Mouse (Mus musculus) liver, embryonic 11.5 days (tissue): Measurements from ENCODE around the gene Ciart. TPM values are rescaled to one million over a fixed set of nuclear protein-coding genes. Genes with fewer than 3 reads are reported as not detected.
A peak's percentile ranks its signal among the peaks of the same experiment; 100 is the strongest.
"Not testable (repeated sequence)": the region's sequence is repeated elsewhere in the genome, so short reads cannot be mapped to it uniquely, and the experiment has no call there.

ENCODE experiments used
- ATAC-seq: fragments of 200-750 bp; cut with Nextera tagmentation; replicated peaks from 2 replicates; pipeline ENCODE4 v1.8.0; 2017; ENCODE audit warnings: moderate number of reproducible peaks, mild to moderate bottlenecking, moderate TSS enrichment, moderate library complexity; ENCODE audit not compliant: low FRiP score
- DNase-seq: peaks from one replicate; pipeline ENCODE4 v3.0.0-alpha.2; 2017; ENCODE audit warnings: low spot score
- H3K27ac ChIP-seq: fragments of 300-500 bp; sonication (generic); 2 replicates; pipeline ENCODE4 v1.5.1; 2014; ENCODE audit warnings: mild to moderate bottlenecking, low read depth, low read length, control low read depth
- H3K27me3 ChIP-seq: fragments of 300-500 bp; sonication (generic); replicated peaks from 2 replicates; pipeline ENCODE4 v1.6.1; 2014; ENCODE audit warnings: low read length, mixed read lengths; ENCODE audit not compliant: control insufficient read depth, insufficient read depth
- H3K36me3 ChIP-seq: fragments of 300-500 bp; sonication (generic); 2 replicates; pipeline ENCODE4 v1.6.1; 2014; ENCODE audit warnings: mild to moderate bottlenecking, low read length, moderate library complexity, mixed read lengths; ENCODE audit not compliant: control insufficient read depth, insufficient read depth
- H3K4me1 ChIP-seq: fragments of 300-500 bp; sonication (generic); replicated peaks from 2 replicates; pipeline ENCODE4 v1.6.1; 2014; ENCODE audit warnings: low read length, mixed read lengths; ENCODE audit not compliant: control insufficient read depth, insufficient read depth
- H3K4me2 ChIP-seq: fragments of 300-500 bp; sonication (generic); 2 replicates; pipeline ENCODE4 v1.6.1; 2014; ENCODE audit warnings: mild to moderate bottlenecking, control low read depth, moderate library complexity
- H3K4me3 ChIP-seq: fragments of 300-500 bp; sonication (generic); 2 replicates; pipeline ENCODE4 v1.5.1; 2014; ENCODE audit warnings: low read depth, low read length, control low read depth
- H3K9ac ChIP-seq: fragments of 300-500 bp; sonication (generic); 2 replicates; pipeline ENCODE4 v1.6.1; 2014; ENCODE audit warnings: low read depth, low read length, control low read depth
- H3K9me3 ChIP-seq: fragments of 300-500 bp; sonication (generic); 2 replicates; pipeline ENCODE4 v1.6.1; 2016; ENCODE audit warnings: low read length, inconsistent platforms, mixed read lengths; ENCODE audit not compliant: control insufficient read depth
- WGBS: fragments of 180-500 bp; shearing (Covaris S2); extraction: QIAGEN DNeasy Blood & Tissue Kit; methylation state at CpG from one replicate; pipeline ENCODE4 v1.1.7; 2014; 5-methylcytosine and 5-hydroxymethylcytosine counted together
- polyA plus RNA-seq: library from polyadenylated mRNA; unstranded; fragments of >200 nt; fragmentation: Nextera tagmentation; extraction: Ambion mirVana; gene quantifications from 2 replicates; pipeline ENCODE4 v1.2.1, GENCODE M21; 2014

The Ciart gene
- polyA plus RNA-seq, 1 experiment from 2014 or later, result 8.1 TPM

DNA sequence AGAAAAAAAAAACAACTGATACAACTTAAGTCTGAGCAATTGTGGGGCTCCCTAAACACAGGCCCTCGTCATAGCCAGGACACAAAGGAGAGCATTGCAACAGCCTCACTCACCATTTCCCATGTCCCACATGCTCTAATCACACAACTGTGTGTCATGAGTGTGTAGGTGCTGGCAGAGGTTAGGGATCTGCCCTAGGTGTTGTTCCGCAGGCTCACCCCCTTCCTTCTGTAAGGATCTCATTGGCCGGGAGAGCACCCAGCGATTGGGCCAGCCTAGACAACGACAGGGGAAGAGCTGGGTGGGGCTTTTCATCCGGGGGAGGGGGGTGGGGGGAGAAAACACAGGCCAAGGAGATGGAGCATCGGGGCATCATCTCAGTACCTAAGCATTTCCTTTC, 18.5 kb downstream of the Ciart start:
- ATAC-seq, result no peak

DNA sequence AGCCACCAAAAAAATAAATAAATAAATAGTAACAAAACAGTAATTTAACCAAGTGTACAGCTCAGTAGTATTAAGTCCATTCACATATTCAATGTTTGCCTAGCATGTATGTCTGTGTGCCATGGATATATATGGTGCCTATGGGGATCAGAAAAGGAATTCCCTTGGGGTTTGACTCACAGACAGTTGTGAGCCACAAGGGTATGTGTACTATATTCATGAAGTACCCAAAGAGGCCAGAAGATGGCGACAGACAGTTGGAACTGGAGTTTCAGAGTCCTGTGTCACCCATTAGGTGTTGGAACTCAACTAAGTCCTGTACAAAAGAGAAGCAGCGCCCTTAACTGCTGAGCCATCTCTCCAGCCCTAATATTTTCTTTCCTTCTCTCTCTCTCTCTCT, 20.3 kb downstream of the Ciart start:
- Histone ChIP-seq H3K9ac (no peak overlapping the region), H3K27me3 (no peaks in the 10 kb centered on the region), H3K4me1 (no peaks in the 10 kb centered on the region), H3K9me3 (no peaks in the 10 kb centered on the region), H3K4me2 (no peak overlapping the region), H3K36me3 (peaks cover 10% of the 10 kb centered on the region), H3K4me3 (no peak overlapping the region), H3K27ac (no peak overlapping the region)
- peak; percentile 76 for ATAC-seq
- 33% methylated on average over 2 of the region's 2 CpGs for WGBS
- DNase-seq, result no peak

More for the DNA sequence above, 18.5 kb downstream of the Ciart start:
- Histone ChIP-seq H3K36me3 (peaks cover 17% of the 10 kb centered on the region), H3K27me3 (no peaks in the 10 kb centered on the region), H3K9ac (no peak overlapping the region), H3K4me3 (no peak overlapping the region), H3K4me1 (no peaks in the 10 kb centered on the region), H3K4me2 (no peak overlapping the region), H3K27ac (no peak overlapping the region), H3K9me3 (no peaks in the 10 kb centered on the region)
- whole genome bisulfite sequencing, result 65% methylated on average over 7 of the region's 7 CpGs
- DNase-seq, result no peak

GRCm38 (mm10) chr3:95861216-95861615, 20.8 kb downstream of the Ciart start:
- H3K9ac ChIP-seq, result no peak overlapping the region
- no peaks in the 10 kb centered on the region for H3K27me3 ChIP-seq
- no peaks in the 10 kb centered on the region for H3K4me1 ChIP-seq
- H3K27ac ChIP-seq, result no peak overlapping the region; the same call in 1 of the 2 replicates
- 64% methylated on average over 10 of the region's 10 CpGs for WGBS
- H3K4me2 ChIP-seq, result no peak overlapping the region
- DNase-seq, result no peak
- H3K4me3 ChIP-seq, result no peak overlapping the region
- H3K9me3 ChIP-seq, result no peaks in the 10 kb centered on the region
- H3K36me3 ChIP-seq, result peaks cover 9% of the 10 kb centered on the region
- ATAC-seq, result no peak

- no peak overlapping the region for H3K4me3 ChIP-seq
- no peaks in the 10 kb centered on the region for H3K27me3 ChIP-seq
- H3K36me3 ChIP-seq, result peaks cover 9% of the 10 kb centered on the region
- no peaks in the 10 kb centered on the region for H3K9me3 ChIP-seq
- no peaks in the 10 kb centered on the region for H3K4me1 ChIP-seq
- DNase-seq (no peak), ATAC-seq (no peak)
- WGBS, result 82% methylated on average over 3 of the region's 3 CpGs
- 0 out of 2 replicates have a peak overlapping the region, but pooled peaks have one; percentile 25 for H3K9ac ChIP-seq
- H3K27ac ChIP-seq, result no peak overlapping the region
- H3K4me2 ChIP-seq, result no peak overlapping the region
Measured at GRCm38 (mm10) chr3:95860323-95860722, 21.7 kb downstream of the Ciart start.

DNA sequence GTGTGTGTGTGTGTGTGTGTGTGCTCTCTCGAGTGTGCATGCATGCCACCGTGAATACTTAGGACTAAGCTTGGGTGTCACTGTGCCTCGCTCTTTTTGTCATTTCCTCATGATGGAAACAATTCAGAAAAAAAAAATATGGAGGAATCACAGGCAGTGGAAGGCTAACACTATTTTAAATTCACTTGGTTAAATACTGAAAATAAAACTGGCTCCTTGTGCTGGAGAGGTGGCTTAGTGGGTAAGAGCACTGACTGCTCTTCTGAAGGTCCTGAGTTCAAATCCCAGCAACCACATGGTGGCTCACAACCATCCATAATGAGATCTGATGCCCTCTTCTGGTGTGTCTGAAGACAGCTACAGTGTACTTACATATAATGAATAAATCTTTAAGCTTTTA, 23.8 kb downstream of the Ciart start:
- H3K27me3 ChIP-seq, H3K4me2 ChIP-seq, H3K4me3 ChIP-seq, H3K9me3 ChIP-seq, H3K4me1 ChIP-seq, H3K27ac ChIP-seq, ATAC-seq, H3K9ac ChIP-seq, DNase-seq, H3K36me3 ChIP-seq: not testable (repeated sequence)
- WGBS, result 74% methylated on average over 3 of the region's 3 CpGs

GRCm38 (mm10) chr3:95857050-95857449, 25.0 kb downstream of the Ciart start:
- H3K9ac ChIP-seq, H3K27ac ChIP-seq, H3K4me3 ChIP-seq, ATAC-seq, H3K4me2 ChIP-seq, H3K9me3 ChIP-seq, DNase-seq, H3K27me3 ChIP-seq: not testable (repeated sequence)
- WGBS, result 96% methylated on average over 1 of the region's 1 CpGs
- Histone ChIP-seq H3K4me1 (peaks cover 11% of the 10 kb centered on the region; the same call in 1 of the 2 replicates), H3K36me3 (peaks cover 10% of the 10 kb centered on the region)

DNA sequence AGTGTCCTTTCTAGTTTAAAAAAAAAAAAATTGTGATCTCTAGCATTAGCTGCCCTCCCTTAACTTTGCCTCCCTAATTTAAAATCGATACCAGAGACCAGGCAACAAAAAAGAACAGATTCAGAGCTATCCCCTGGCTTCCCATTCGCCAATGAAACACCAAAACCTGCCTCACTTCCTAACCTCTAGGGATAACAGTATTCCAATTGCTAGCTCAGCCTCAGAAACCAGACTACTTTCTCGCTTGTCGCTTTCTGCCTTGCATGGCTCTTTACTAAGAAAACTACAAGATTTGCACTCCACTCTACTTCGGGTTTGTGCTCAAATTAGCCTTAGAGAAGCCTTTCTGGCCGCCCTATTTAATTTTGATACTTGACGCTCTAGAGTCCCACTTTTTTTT, 25.9 kb downstream of the Ciart start:
- 31% methylated on average over 7 of the region's 7 CpGs for WGBS
- Histone ChIP-seq H3K27me3 (no peaks in the 10 kb centered on the region), H3K9ac (peak overlapping the region; percentile 94), H3K9me3 (no peaks in the 10 kb centered on the region), H3K27ac (peak overlapping the region; percentile 38), H3K36me3 (peaks cover 15% of the 10 kb centered on the region), H3K4me2 (peak overlapping the region; percentile 87), H3K4me1 (peaks cover 16% of the 10 kb centered on the region; the same call in 1 of the 2 replicates), H3K4me3 (peak overlapping the region; percentile 92)
- ATAC-seq, result no peak
- DNase-seq, result no peak

DNA sequence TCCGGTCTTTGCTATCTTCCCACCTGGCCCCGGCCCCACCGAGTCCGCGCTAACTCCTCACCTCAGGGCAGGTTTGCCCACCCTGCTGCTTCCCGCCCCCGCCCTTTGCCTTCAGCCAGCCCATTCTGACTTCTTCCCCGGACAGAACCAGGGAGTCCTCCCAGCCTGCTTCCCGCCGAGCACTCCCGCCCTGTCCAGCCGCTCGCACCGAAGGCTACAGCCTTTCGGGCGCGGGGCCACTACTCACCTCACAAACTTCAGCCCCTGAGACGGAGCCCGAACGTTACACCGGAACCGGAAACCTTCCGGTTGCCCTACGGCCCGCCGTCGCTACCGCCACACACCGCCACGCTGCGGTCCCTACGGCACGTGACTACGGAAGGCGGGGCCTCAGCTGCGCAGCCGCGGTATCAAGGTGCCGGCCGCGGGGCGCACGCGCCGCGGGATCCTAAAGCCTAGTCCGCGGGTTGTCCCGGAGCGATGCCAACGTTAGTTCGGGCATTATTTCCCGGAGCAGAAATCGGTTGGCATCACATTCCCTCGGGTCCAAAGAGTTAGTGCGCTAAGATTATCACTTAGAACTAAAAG, 26.5 kb downstream of the Ciart start, which contains the start of gene Prpf3:
TSS of gene Prpf3 (minus strand) at position 384 of the 588 bp plus-strand sequence.
- peak within 1 kb of the TSS; percentile 92 for H3K4me3 ChIP-seq
- DNase-seq (peak; percentile 92), ATAC-seq (peak; percentile 96)
- H3K4me2 ChIP-seq, result peak within 1 kb of the TSS; percentile 87
- H3K9me3 ChIP-seq, result no peaks in the 10 kb centered on the region
- peak within 1 kb of the TSS; percentile 94 for H3K9ac ChIP-seq
- WGBS, result under 1% methylated on average over 56 of the region's 56 CpGs
- no peaks in the 10 kb centered on the region for H3K27me3 ChIP-seq
- peak within 1 kb of the TSS; percentile 38 for H3K27ac ChIP-seq
- H3K4me1 ChIP-seq, result peaks cover 18% of the 10 kb centered on the region; the same call in 1 of the 2 replicates
- peaks cover 15% of the 10 kb centered on the region for H3K36me3 ChIP-seq

- Histone ChIP-seq H3K36me3 (peaks cover 48% of the 10 kb centered on the region), H3K4me3 (no peak overlapping the region), H3K9me3 (no peaks in the 10 kb centered on the region), H3K9ac (no peak overlapping the region), H3K27ac (0 out of 2 replicates have a peak overlapping the region, but pooled peaks have one; percentile 5), H3K4me2 (peak overlapping the region; percentile 41; the same call in 1 of the 2 replicates), H3K4me1 (peaks cover 18% of the 10 kb centered on the region; the same call in 1 of the 2 replicates), H3K27me3 (no peaks in the 10 kb centered on the region)
- WGBS, result 70% methylated on average over 8 of the region's 8 CpGs
- DNase-seq (no peak), ATAC-seq (no peak)
Measured at GRCm38 (mm10) chr3:95851317-95851716, 30.7 kb downstream of the Ciart start.
